Mouse (Mus musculus) stomach, embryonic 16.5 days (tissue): ENCODE measurements around the gene Pdxdc1. TPM values are rescaled to one million over a fixed set of nuclear protein-coding genes. Genes with fewer than 3 reads are reported as not detected.

ENCODE experiments used
- microRNA-seq: library from miRNA; unstranded; fragments of <30 nt; microRNA quantifications from one replicate; pipeline ENCODE4, GENCODE M21; 2016
- polyA plus RNA-seq: library from polyadenylated mRNA; unstranded; fragments of >200 nt; fragmentation: Nextera tagmentation; extraction: Ambion mirVana; gene quantifications from 2 replicates; pipeline ENCODE4 v1.2.1, GENCODE M21; 2015

Gene Pdxdc1
- polyA plus RNA-seq, 1 experiment from 2014 or later, result 115 TPM

Small RNA genes lying within 50 kb of the gene (microRNA-seq; reads per million reads assigned to microRNA genes)
- gene Gm27734, result not detected

Other genes with a start within 250 kb of the Pdxdc1 start
- gene Parn, start 235.0 kb downstream of the Pdxdc1 start, polyA plus RNA-seq, result 38.7 and 42.1 TPM in 2 replicates
- 41.9 and 47.1 TPM in 2 replicates for gene Bfar, start 231.3 kb downstream of the Pdxdc1 start, polyA plus RNA-seq
- gene 3110001I22Rik, start 231.2 kb downstream of the Pdxdc1 start, polyA plus RNA-seq, result 4.6 and 4.8 TPM in 2 replicates
- gene Pla2g10, start 172.1 kb downstream of the Pdxdc1 start, polyA plus RNA-seq, result 43.3 and 59.7 TPM in 2 replicates
- 55.2 and 56.2 TPM in 2 replicates for gene Rrn3, start 122.4 kb downstream of the Pdxdc1 start, polyA plus RNA-seq
- gene Ntan1, start 84.3 kb downstream of the Pdxdc1 start, polyA plus RNA-seq, result 163 TPM in 2 replicates
- 11.1 and 13.2 TPM in 2 replicates for gene Mpv17l, start within 50 bp of the Pdxdc1 start, polyA plus RNA-seq
- 2.0 and 2.5 TPM in 2 replicates for gene 2900011O08Rik, start 83.5 kb upstream of the Pdxdc1 start, polyA plus RNA-seq
- 0.19 TPM in 1 of 2 replicates, not detected in the other for gene Ifitm7, start 83.8 kb upstream of the Pdxdc1 start, polyA plus RNA-seq